Mouse (Mus musculus) liver, embryonic 15.5 days (tissue): ENCODE measurements around the gene Atp2b1. TPM values are rescaled to one million over a fixed set of nuclear protein-coding genes. Genes with fewer than 3 reads are reported as not detected.

Experiments
- ATAC-seq: fragments of 200-750 bp; cut with Nextera tagmentation; 2 replicates; pipeline ENCODE4 v1.8.0; 2017; ENCODE audit warnings: moderate number of reproducible peaks, mild to moderate bottlenecking, moderate library complexity; ENCODE audit not compliant: insufficient read depth
- H3K27ac ChIP-seq: fragments of 300-500 bp; sonication (generic); replicated peaks from 2 replicates; pipeline ENCODE4 v1.5.1; 2015; ENCODE audit warnings: mild to moderate bottlenecking, inconsistent platforms
- H3K27me3 ChIP-seq: fragments of 300-500 bp; sonication (generic); 2 replicates; pipeline ENCODE4 v1.6.1; 2015; ENCODE audit warnings: mild to moderate bottlenecking, inconsistent platforms
- H3K36me3 ChIP-seq: fragments of 300-500 bp; sonication (generic); replicated peaks from 2 replicates; pipeline ENCODE4 v1.6.1; 2015; ENCODE audit warnings: moderate library complexity, mild to moderate bottlenecking, inconsistent platforms
- H3K4me1 ChIP-seq: fragments of 300-500 bp; sonication (generic); replicated peaks from 2 replicates; pipeline ENCODE4 v1.6.1; 2015; ENCODE audit warnings: inconsistent platforms
- H3K4me2 ChIP-seq: fragments of 300-500 bp; sonication (generic); 2 replicates; pipeline ENCODE4 v1.6.1; 2015; ENCODE audit warnings: moderate library complexity, mild to moderate bottlenecking, inconsistent platforms
- H3K4me3 ChIP-seq: fragments of 300-500 bp; sonication (generic); replicated peaks from 2 replicates; pipeline ENCODE4 v1.5.1; 2015; ENCODE audit warnings: mild to moderate bottlenecking, inconsistent platforms
- H3K9ac ChIP-seq: fragments of 300-500 bp; sonication (generic); 2 replicates; pipeline ENCODE4 v1.6.1; 2015; ENCODE audit warnings: moderate library complexity, mild to moderate bottlenecking, inconsistent platforms
- H3K9me3 ChIP-seq: fragments of 300-500 bp; sonication (generic); replicated peaks from 2 replicates; pipeline ENCODE4 v1.6.1; 2016; ENCODE audit warnings: inconsistent platforms
- WGBS: fragments of 180-500 bp; shearing (Covaris S2); methylation state at CpG from one replicate; pipeline ENCODE4 v1.1.7; 2015; ENCODE audit warnings: mixed read lengths; ENCODE audit not compliant: insufficient replicate concordance; 5-methylcytosine and 5-hydroxymethylcytosine counted together
- polyA plus RNA-seq: library from polyadenylated mRNA; unstranded; fragments of >200 nt; fragmentation: Nextera tagmentation; extraction: Ambion mirVana; gene quantifications from 2 replicates; pipeline ENCODE4 v1.2.1, GENCODE M21; 2015

Atp2b1 gene
- polyA plus RNA-seq, 1 experiment from 2014 or later: 33.3 TPM

GRCm38 (mm10) chr10:98916011-98916780 is 2.0 kb downstream of the Atp2b1 start:
- Histone ChIP-seq H3K4me1 (peaks cover 31% of the 10 kb centered on the region), H3K27ac (0 out of 2 replicates have a peak overlapping the region, but pooled peaks have one; percentile 98), H3K36me3 (no peaks in the 10 kb centered on the region), H3K4me3 (peak overlapping the region; percentile 99), H3K4me2 (peak overlapping the region; percentile 97), H3K27me3 (no peaks in the 10 kb centered on the region), H3K9me3 (no peaks in the 10 kb centered on the region), H3K9ac (peak overlapping the region; percentile 97)
- no peak for ATAC-seq
- 13% methylated on average over 22 of the region's 22 CpGs for WGBS

GRCm38 (mm10) chr10:98916781-98917340 is 2.7 kb downstream of the Atp2b1 start:
- no peaks in the 10 kb centered on the region for H3K27me3 ChIP-seq
- H3K4me2 ChIP-seq: peak overlapping the region; percentile 97
- H3K9me3 ChIP-seq: no peaks in the 10 kb centered on the region
- ATAC-seq: no peak
- 61% methylated on average over 10 of the region's 10 CpGs for WGBS
- H3K36me3 ChIP-seq: no peaks in the 10 kb centered on the region
- H3K4me1 ChIP-seq: peaks cover 31% of the 10 kb centered on the region
- H3K27ac ChIP-seq: no peak overlapping the region
- H3K9ac ChIP-seq: peak overlapping the region; percentile 97; the same call in 1 of the 2 replicates
- peak overlapping the region; percentile 99 for H3K4me3 ChIP-seq

- no peak overlapping the region for H3K4me3 ChIP-seq
- ATAC-seq: no peak
- H3K4me2 ChIP-seq: no peak overlapping the region
- no peaks in the 10 kb centered on the region for H3K27me3 ChIP-seq
- WGBS: 69% methylated on average over 4 of the region's 4 CpGs
- H3K36me3 ChIP-seq: no peaks in the 10 kb centered on the region
- no peak overlapping the region for H3K27ac ChIP-seq
- H3K4me1 ChIP-seq: peaks cover 12% of the 10 kb centered on the region
- no peak overlapping the region for H3K9ac ChIP-seq
- no peaks in the 10 kb centered on the region for H3K9me3 ChIP-seq
Observed at GRCm38 (mm10) chr10:98925081-98925480, 10.9 kb downstream of the Atp2b1 start.

GRCm38 (mm10) chr10:98926991-98927390 is 12.8 kb downstream of the Atp2b1 start:
- H3K9me3 ChIP-seq: no peaks in the 10 kb centered on the region
- peaks cover 16% of the 10 kb centered on the region for H3K4me1 ChIP-seq
- no peak overlapping the region for H3K9ac ChIP-seq
- ATAC-seq: no peak
- H3K4me3 ChIP-seq: no peak overlapping the region
- no peaks in the 10 kb centered on the region for H3K27me3 ChIP-seq
- H3K4me2 ChIP-seq: no peak overlapping the region
- H3K36me3 ChIP-seq: no peaks in the 10 kb centered on the region
- H3K27ac ChIP-seq: no peak overlapping the region

GRCm38 (mm10) chr10:98929444-98929843 is 15.2 kb downstream of the Atp2b1 start:
- 72% methylated on average over 7 of the region's 7 CpGs for WGBS
- Histone ChIP-seq H3K4me3 (no peak overlapping the region), H3K4me1 (peaks cover 22% of the 10 kb centered on the region), H3K9me3 (no peaks in the 10 kb centered on the region), H3K4me2 (no peak overlapping the region), H3K27ac (no peak overlapping the region), H3K9ac (no peak overlapping the region), H3K27me3 (no peaks in the 10 kb centered on the region), H3K36me3 (peaks cover 3% of the 10 kb centered on the region; the same call in 1 of the 2 replicates)
- no peak for ATAC-seq

GRCm38 (mm10) chr10:98930143-98930542 is 15.9 kb downstream of the Atp2b1 start:
- H3K27me3 ChIP-seq: no peaks in the 10 kb centered on the region
- H3K4me3 ChIP-seq: no peak overlapping the region
- no peak overlapping the region for H3K4me2 ChIP-seq
- H3K9me3 ChIP-seq: no peaks in the 10 kb centered on the region
- H3K4me1 ChIP-seq: peaks cover 22% of the 10 kb centered on the region
- peaks cover 3% of the 10 kb centered on the region; the same call in 1 of the 2 replicates for H3K36me3 ChIP-seq
- no peak overlapping the region for H3K9ac ChIP-seq
- 26% methylated on average over 11 of the region's 11 CpGs for WGBS
- ATAC-seq: peak; percentile 41; the same call in 1 of the 2 replicates
- no peak overlapping the region for H3K27ac ChIP-seq

GRCm38 (mm10) chr10:98940137-98940536 is 25.9 kb downstream of the Atp2b1 start:
- no peak for ATAC-seq
- Histone ChIP-seq H3K4me3 (no peak overlapping the region), H3K4me2 (no peak overlapping the region), H3K27me3 (no peaks in the 10 kb centered on the region), H3K9ac (no peak overlapping the region), H3K9me3 (no peaks in the 10 kb centered on the region), H3K4me1 (no peaks in the 10 kb centered on the region), H3K27ac (no peak overlapping the region), H3K36me3 (no peaks in the 10 kb centered on the region)
- 81% methylated on average over 4 of the region's 4 CpGs for WGBS

- no peaks in the 10 kb centered on the region for H3K36me3 ChIP-seq
- ATAC-seq: no peak
- H3K27me3 ChIP-seq: no peaks in the 10 kb centered on the region
- no peak overlapping the region for H3K9ac ChIP-seq
- H3K9me3 ChIP-seq: no peaks in the 10 kb centered on the region
- no peak overlapping the region for H3K27ac ChIP-seq
- WGBS: 62% methylated on average over 2 of the region's 2 CpGs
- no peak overlapping the region for H3K4me3 ChIP-seq
- H3K4me1 ChIP-seq: no peaks in the 10 kb centered on the region; the same call in 1 of the 2 replicates
- H3K4me2 ChIP-seq: no peak overlapping the region
Observed at GRCm38 (mm10) chr10:98940799-98941198, 26.6 kb downstream of the Atp2b1 start.

- no peak overlapping the region for H3K4me2 ChIP-seq
- H3K27ac ChIP-seq: no peak overlapping the region
- H3K4me1 ChIP-seq: peaks cover under 1% of the 10 kb centered on the region
- no peak overlapping the region for H3K4me3 ChIP-seq
- H3K27me3 ChIP-seq: no peaks in the 10 kb centered on the region
- no peaks in the 10 kb centered on the region for H3K9me3 ChIP-seq
- ATAC-seq: no peak
- H3K9ac ChIP-seq: no peak overlapping the region
- 42% methylated on average over 6 of the region's 6 CpGs for WGBS
- no peaks in the 10 kb centered on the region for H3K36me3 ChIP-seq
Observed at GRCm38 (mm10) chr10:98941991-98942390, 27.8 kb downstream of the Atp2b1 start.

GRCm38 (mm10) chr10:98942999-98943398 is 28.8 kb downstream of the Atp2b1 start:
- Histone ChIP-seq H3K27me3 (no peaks in the 10 kb centered on the region), H3K4me1 (peaks cover 10% of the 10 kb centered on the region), H3K4me2 (no peak overlapping the region), H3K4me3 (no peak overlapping the region), H3K9me3 (no peaks in the 10 kb centered on the region), H3K36me3 (no peaks in the 10 kb centered on the region), H3K9ac (no peak overlapping the region), H3K27ac (no peak overlapping the region)
- ATAC-seq: no peak
- 76% methylated on average over 8 of the region's 8 CpGs for WGBS

- no peak overlapping the region for H3K9ac ChIP-seq
- no peak overlapping the region for H3K4me2 ChIP-seq
- no peak overlapping the region for H3K27ac ChIP-seq
- no peaks in the 10 kb centered on the region for H3K9me3 ChIP-seq
- peaks cover 16% of the 10 kb centered on the region for H3K4me1 ChIP-seq
- WGBS: 84% methylated on average over 8 of the region's 8 CpGs
- no peaks in the 10 kb centered on the region for H3K27me3 ChIP-seq
- no peak overlapping the region for H3K4me3 ChIP-seq
- no peak for ATAC-seq
- no peaks in the 10 kb centered on the region for H3K36me3 ChIP-seq
Observed at GRCm38 (mm10) chr10:98943894-98944293, 29.7 kb downstream of the Atp2b1 start.
